19 mouse cellular contexts compared by ENCODE assay signal in the genomic region with DNA sequence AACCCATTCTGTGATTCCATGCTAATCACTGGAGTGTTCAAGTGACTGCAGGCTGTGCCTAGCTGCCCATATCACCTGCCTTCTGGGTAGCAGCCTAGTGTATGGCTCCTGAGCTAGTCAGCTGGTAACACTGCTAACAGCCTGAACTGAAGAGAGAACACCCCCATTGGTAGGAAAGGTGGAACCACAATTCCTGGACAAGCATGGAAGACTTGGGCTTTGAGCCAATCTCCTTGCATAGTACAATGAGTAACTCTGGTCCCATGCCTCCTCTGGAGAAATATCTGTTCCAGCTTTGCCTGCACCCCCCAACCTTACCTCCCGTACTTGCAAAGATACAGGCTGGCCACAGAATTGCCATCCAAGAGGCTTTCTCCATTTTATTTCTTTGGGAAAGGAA. TPM values are rescaled to one million over a fixed set of nuclear protein-coding genes. Genes with fewer than 3 reads are reported as not detected.
DNase-seq lines count a peak whose midpoint lies in the region; ATAC-seq lines count a peak whose summit lies in the region.
"Had no signal": no experiment of that assay in that cellular context is flagged by ENCODE, and none has a peak within 500 bp of the region (broad histone marks: within the 10 kb centered on the region; RNA-seq: fewer than 3 reads in every experiment).

No protein-coding gene starts in this region.

- no peak for ATAC-seq in kidney, embryonic 15.5 days (replicated peaks; ENCODE audit: low FRiP score)
- ATAC-seq: forebrain, embryonic 15.5 days; inflammation-experienced regulatory T-cells, adult 6 months had no signal

- H3K27me3 ChIP-seq in kidney, embryonic 15.5 days = peaks cover 39% of the 10 kb centered on the region

- peaks cover 11% of the 10 kb centered on the region; the same call in 1 of the 2 replicates for H3K36me3 ChIP-seq in kidney, embryonic 15.5 days

- H3K4me1 ChIP-seq in kidney, embryonic 15.5 days = peaks cover 53% of the 10 kb centered on the region

- no peak overlapping the region for H3K27ac ChIP-seq in kidney, embryonic 15.5 days
- H3K27ac ChIP-seq: embryonic facial prominence, embryonic 12.5 days; forebrain, embryonic 15.5 days; liver, embryonic 14.5 days; midbrain, embryonic 12.5 days; neural tube, embryonic 13.5 days; stomach, postnatal 0 days had no signal

- peak; percentile 39 for DNase-seq in cerebellum, adult 11-12 months
- no peak for DNase-seq in cerebellum, adult 11 months
- peak; percentile 75 for DNase-seq in kidney, adult 11 months
- peak; percentile 52 for DNase-seq in right cerebral cortex, adult 18-20 months
- DNase-seq in right cerebral cortex, postnatal 36 days (ENCODE audit: low spot score in 2 of 2) = no peak
- no peak for DNase-seq in heart, adult 9 months (ENCODE audit: low spot score in 2 of 2)
- DNase-seq in ovary, adult 18-20 months (ENCODE audit: low spot score) = no peak
- DNase-seq: adrenal gland, postnatal 14 days; gastrocnemius, postnatal 10 days; layer of hippocampus, postnatal 36 days; thymus, postnatal 25 days had no signal

- H3K9me3 ChIP-seq in kidney, embryonic 15.5 days (replicated peaks) = no peaks in the 10 kb centered on the region
- H3K9me3 ChIP-seq: embryonic facial prominence, embryonic 12.5 days; forebrain, embryonic 15.5 days; midbrain, embryonic 12.5 days; neural tube, embryonic 13.5 days had no signal

- no peak overlapping the region for H3K9ac ChIP-seq in kidney, embryonic 15.5 days
- H3K9ac ChIP-seq: embryonic facial prominence, embryonic 12.5 days; forebrain, embryonic 15.5 days; liver, embryonic 14.5 days; midbrain, embryonic 12.5 days; neural tube, embryonic 13.5 days had no signal

- no peak overlapping the region for H3K4me3 ChIP-seq in kidney, embryonic 15.5 days (replicated peaks)
- H3K4me3 ChIP-seq: embryonic facial prominence, embryonic 12.5 days; forebrain, embryonic 15.5 days; midbrain, embryonic 12.5 days; neural tube, embryonic 13.5 days had no signal

- H3K4me2 ChIP-seq in kidney, embryonic 15.5 days = no peak overlapping the region
- H3K4me2 ChIP-seq: embryonic facial prominence, embryonic 12.5 days; forebrain, embryonic 15.5 days; midbrain, embryonic 12.5 days; neural tube, embryonic 13.5 days had no signal

- 80% methylated on average over 1 of the region's 1 CpGs for WGBS in kidney, embryonic 15.5 days

RNA-seq across cellular contexts. Expression of a gene that starts 2.6 kb away (rescaled TPM):
- 12.6 and 13.6 TPM in 2 replicates for polyA plus RNA-seq in kidney, embryonic 15.5 days (2015; fragmentation: Nextera tagmentation; extraction: Ambion mirVana)

RNA-seq across cellular contexts. Expression of a gene that starts 2.6 kb away (rescaled TPM):
- polyA plus RNA-seq in kidney, embryonic 15.5 days (2015; fragmentation: Nextera tagmentation; extraction: Ambion mirVana) = 17.3 TPM in 2 replicates

RNA-seq across cellular contexts. Expression of a gene that starts 10.2 kb away (rescaled TPM):
- 12.2 and 13.0 TPM in 2 replicates for polyA plus RNA-seq in kidney, embryonic 15.5 days (2015; fragmentation: Nextera tagmentation; extraction: Ambion mirVana)

RNA-seq across cellular contexts. Expression of a gene that starts 32.0 kb away (rescaled TPM):
- polyA plus RNA-seq in kidney, embryonic 15.5 days (2015; fragmentation: Nextera tagmentation; extraction: Ambion mirVana) = 64.7 and 76.8 TPM in 2 replicates

RNA-seq across cellular contexts. Expression of a gene that starts 35.0 kb away (rescaled TPM):
- polyA plus RNA-seq in kidney, embryonic 15.5 days (2015; fragmentation: Nextera tagmentation; extraction: Ambion mirVana) = 118 and 120 TPM in 2 replicates

Comparison
In these comparisons a context has a peak if more than half of its experiments do, and no peak if none do; other contexts are left out.
1. DNase-seq: peak in cerebellum, adult 11-12 months (single experiment), kidney, adult 11 months (single experiment) and right cerebral cortex, adult 18-20 months (single experiment); none in cerebellum, adult 11 months (single experiment), right cerebral cortex, postnatal 36 days (0 of 2), heart, adult 9 months (0 of 2) and ovary, adult 18-20 months (single experiment).